Mouse (Mus musculus): ENCODE data around the gene Zfp652.
A peak's percentile ranks its signal among the peaks of the same experiment; 100 is the strongest.

Gene Zfp652

GRCm38 (mm10) chr11:95833631-95834142 is 121.2 kb downstream of the Zfp652 start:
- no peak for DNase-seq

DNA sequence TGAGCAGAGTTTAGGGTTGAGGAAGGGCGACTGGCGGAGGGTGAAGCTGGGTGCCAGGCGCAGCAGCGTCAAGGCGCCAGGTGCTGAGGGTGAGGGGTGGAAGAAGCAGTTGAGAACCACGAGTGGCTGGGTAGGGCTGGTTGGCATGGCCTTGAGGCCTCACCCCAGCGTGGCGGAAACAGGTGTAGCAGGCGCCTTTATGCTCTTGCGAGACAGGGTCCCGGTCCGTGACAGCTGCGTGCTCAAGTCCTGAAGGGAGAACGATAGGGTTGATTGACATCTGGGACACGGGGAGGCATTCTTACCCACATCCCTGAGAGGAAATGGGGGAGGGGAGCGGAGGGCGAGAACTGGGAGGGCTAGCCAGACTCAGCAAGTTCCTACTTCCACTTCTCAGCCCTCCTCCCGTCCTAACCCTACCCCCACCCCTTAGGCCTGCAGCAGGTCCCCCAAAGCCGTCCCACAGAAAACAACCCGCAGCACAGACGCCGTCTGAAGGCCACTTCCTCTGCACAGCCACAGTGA is 121.7 kb downstream of the Zfp652 start:
- DNase-seq = peak; percentile 65

GRCm38 (mm10) chr11:95834742-95835710 is 122.6 kb downstream of the Zfp652 start:
- no peak for DNase-seq

GRCm38 (mm10) chr11:95835832-95836231 is 123.4 kb downstream of the Zfp652 start:
- DNase-seq = no peak

DNA sequence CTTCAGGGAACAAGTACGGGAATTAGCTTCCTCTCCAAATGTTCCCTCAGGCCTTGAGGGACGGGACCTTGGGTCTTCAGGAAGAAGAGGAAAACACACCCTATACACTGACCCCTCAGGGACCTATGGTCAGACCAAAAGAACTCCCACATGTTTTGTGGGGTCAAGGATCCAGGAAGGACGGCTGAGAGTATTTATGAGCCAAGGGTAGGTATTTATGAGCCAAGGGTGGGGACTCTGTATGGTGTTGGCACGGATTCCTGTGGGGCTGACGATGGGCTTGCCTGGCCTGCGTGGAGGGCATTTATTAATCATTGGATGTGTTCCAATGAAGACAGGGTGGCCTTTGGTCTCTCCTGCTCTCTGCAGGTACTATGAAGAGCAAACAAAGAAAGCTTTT is 124.0 kb downstream of the Zfp652 start:
- no peak for DNase-seq

GRCm38 (mm10) chr11:95837059-95837458 is 124.6 kb downstream of the Zfp652 start, which contains the start of gene Gngt2:
Gene Gngt2, plus strand, starts transcription at chr11:95837216.
- peak; percentile 96 for DNase-seq

DNA sequence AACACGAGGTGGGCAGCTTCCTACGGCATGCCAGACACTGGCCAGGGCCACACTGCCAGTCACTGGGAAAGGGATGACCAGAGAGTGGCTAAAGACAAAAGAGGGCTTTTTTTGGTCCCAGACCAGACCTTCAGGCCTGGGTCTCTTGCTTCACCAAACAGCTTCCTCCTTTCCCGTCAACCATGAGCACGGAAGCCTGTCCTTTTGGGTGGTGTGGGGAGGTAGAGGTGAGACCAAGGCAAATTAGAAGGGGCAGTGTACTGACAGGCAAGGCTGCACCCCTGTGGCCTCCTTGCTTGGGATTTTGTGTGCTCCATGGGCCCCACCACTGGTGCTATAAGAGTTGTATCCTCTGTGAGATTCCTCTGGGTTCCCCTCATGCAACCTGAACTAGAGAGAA is 126.1 kb downstream of the Zfp652 start:
- DNase-seq = no peak

DNA sequence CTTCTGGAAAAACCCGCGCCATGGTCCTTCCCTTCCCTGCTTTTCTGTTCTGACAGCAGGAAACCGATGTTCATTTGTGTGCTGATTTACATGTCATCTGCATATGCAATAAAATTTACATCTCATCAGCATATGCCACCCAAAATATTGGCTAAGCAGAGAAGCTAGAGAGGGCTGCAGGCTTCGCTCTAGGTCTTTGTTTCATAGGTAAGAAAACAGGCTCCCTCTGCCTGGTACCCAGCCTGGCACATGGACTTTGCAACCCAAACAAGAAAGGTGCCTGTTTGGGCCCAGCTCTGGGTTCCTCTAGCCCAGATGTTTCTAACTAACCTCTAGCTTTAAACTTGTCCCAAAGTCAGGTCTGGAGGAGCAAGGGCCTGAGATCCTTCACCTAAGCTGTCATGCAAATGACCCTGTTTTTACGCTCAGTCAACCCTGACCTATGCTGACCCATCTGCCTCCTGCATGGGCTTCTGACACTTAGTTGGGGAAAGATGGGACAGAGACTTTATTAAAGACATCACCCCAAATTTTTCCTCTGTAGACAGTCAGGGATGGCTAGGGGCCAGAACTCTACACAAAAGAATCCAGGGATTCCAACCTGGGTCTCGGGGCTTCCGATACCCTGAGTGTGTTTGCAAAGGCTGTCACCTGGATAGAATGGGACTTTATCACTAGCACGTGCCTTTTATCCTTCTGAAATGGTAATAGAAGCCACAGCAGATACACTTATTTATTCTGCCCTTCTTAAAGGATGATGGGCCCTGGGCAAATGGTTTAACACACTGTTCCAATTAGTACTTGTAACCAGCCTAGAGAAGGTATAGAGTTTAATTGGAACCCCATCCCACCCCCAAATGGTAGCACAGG is 126.8 kb downstream of the Zfp652 start:
- no peak for DNase-seq

DNA sequence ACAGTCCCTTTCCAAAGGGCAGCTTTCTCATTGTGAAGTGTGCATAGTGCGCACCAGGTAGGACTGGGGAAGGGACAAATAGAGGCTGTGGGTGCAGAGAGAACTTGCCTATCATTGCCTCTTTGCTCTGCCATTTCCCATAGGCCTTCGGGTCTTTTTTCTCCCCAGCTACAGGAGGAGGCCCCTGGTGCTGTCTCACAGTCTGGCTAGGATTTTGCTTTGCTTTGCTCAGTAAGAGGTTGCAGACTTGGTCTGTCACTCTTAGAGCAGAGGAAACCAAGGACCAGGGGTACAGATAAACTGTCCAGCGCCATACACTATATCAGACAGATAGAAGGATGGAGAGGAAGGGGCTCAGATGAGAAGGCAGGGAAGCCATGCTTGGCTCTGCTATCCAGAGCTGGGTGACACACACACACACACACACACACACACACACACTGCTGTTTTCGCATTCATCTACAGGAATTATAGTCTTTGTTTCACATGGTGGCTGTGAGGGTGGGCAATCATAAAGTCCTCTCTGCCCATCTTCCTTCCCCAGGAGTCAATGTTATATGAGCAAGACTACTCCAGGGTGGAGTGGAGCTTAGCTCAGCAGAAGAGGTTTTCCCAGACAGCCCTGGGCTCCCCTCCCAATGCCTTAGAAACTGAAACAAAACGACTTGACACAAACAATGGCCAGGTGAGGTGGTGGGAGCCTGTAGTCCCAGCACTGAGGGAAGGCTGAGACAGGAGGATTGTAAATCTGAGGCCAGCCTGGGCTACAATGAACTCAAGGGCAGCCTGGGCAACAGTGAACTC is 128.4 kb downstream of the Zfp652 start:
- no peak for DNase-seq

- DNase-seq = no peak
These were observed 129.0 kb downstream of the Zfp652 start for GRCm38 (mm10) chr11:95841498-95841830.

- DNase-seq = peak; percentile 69
These were observed 129.7 kb downstream of the Zfp652 start, which contains the start of gene Abi3 for GRCm38 (mm10) chr11:95842074-95842681. Gene Abi3, minus strand, starts transcription at chr11:95842476.

DNA sequence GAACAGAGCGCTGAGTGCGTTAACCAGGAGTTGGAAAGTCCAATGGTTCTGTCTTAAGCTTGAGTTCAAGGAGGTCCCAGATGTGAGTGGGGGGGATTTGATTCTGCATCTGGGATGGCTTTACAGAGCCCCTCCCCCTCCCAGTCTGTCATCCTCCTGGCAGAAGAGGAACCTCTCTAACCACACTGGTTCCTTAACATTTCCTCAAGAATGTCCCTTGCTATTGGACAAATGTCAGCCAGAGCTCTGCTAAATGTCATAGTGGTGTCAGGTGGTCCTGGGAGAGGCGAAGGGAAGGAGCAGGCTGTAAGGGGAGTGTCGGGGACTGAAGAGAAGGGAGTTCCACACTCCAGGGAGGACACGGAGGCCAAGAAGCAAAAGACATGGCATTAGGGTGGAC is 130.5 kb downstream of the Zfp652 start:
- no peak for DNase-seq

- DNase-seq = no peak
These were observed 131.0 kb downstream of the Zfp652 start for GRCm38 (mm10) chr11:95843421-95843950.

DNA sequence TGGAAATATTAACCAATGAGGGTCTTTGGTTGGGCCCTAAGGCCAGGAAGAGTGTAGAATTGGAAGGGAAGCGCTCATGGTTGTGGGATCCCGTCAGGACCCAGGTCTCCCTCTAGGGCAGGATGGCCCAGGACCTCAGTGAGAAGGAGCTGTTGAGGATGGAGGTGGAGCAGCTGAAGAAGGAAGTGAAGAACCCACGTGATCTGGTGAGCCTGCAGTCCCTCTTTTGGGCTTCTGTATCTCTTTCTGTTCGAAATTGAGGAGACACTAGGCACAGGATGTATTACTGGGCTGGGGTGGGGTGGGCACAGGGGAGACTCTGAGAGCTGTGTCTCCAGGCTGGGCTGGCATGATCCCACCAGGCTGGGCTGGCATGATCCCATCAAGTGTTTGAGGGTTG is 132.5 kb downstream of the Zfp652 start:
- DNase-seq = no peak

DNA sequence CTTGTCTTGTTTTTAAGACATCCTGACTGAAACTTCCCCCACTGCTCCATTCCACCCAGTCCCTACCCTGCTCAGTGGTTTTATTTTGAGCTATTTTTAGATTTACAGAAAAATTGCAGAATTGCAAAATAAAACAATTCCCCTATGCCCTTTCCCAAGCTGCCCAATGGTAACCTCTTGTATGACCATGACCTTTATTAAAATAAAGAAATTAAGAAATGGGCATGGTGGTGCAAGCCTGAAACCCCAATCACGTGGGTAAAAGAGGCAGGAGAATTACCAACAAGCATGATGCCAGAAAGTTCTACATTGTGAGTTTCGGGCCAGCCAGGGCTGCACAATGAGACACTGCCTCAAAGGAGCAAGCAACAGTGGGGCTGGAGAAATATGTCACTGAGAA is 138.4 kb downstream of the Zfp652 start:
- DNase-seq = no peak

DNA sequence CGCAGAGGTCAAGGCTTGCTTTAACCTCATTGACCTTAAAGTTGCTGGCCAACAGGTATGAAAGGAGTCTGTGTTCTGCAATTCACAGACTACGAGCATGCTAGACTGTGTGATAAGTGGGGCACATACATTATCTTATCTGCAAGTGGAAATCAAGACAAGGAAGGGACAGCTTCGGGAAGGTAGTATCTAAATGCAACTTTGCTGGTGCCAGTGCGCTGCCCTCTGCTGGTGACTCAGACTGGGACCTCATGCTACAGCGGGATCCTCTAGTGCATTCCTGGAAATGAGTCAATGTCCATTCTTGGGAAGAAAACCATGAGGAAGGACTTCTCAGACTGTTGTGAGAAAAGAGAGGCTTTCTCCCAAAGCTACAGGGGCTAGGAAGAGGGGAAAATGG is 141.2 kb downstream of the Zfp652 start:
- peak; percentile 88 for DNase-seq

- DNase-seq = no peak
These were observed 144.8 kb downstream of the Zfp652 start for GRCm38 (mm10) chr11:95857306-95857705.

DNA sequence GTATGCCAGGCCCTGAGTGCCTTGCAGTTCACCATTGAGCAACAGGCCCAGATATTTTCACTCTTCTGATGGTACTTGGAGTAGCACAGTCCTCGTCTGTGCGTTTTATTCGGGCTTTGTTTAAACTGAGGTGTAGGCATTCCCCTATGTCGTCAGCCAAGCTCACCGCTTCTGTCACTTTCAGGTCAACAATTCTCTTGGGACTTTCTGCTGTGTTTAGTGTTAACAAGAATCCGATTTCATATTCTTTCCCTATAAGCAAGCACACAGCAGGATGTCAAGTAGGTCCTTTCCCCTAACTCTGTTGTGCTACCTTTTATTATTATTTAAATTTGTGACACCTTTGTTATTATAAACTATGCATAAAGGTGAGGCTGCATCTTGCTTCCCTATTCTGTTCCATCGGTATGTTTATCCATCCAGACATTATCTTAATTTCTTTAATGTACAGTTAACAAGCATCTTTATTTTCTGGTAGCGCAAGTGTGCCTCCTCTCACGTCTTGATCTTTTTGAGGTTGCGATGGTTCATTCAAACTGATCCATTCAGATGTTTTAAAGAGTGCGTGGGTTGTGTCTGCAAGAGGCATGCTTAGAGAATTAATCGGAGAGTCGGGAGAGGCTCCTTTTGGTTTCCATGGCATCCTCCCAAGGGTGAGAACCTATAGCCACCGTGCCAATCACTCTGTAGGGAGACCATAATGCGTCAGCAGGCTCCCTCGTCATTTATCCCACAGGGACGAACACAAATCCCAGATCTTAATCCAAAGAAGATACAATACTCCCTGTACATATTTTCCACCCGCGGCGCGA is 145.4 kb downstream of the Zfp652 start:
- no peak for DNase-seq

DNA sequence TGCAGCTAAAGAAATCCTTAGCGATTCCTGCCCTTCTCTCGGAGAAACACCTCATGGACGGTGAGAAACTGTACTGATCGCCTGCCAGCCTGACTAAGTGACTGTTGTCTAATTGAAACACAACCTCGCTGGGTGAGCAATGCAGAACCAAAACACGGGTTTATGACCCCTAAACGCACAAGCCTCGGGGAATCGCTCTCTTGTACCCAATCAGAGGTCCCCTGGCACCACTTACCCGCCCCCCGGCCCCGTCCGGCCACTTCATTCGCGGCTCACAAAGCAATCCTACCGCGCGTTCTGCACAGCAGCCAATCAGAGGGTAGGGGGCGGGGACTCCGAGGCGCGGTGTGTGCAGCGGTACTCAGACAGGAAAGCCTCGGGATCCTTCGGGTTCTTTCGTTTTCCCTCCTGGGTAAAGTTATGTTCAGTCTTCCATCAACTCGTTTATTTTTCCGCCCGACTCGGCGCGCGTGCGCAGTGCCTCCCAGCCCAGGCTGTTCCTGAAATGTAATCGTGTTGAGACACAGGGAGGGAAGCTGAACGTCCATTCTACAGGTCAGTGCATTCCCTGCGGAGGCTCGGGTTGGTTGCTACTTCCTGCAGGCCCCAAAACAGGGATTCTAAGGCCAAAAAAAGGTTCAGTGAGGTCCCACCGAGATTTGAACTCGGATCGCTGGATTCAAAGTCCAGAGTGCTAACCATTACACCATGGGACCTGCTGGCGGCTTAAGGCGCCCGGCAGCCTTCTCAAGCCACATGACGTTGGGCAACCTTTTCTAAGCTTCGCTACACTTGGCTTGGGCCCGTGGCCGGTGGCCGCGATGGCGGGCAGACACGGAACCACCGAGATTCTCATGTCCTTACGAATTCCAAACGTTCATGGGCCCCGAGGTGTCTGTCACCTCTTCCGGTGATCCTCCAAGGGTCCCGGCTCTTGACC is 146.3 kb downstream of the Zfp652 start:
- peak; percentile 98 for DNase-seq
